In the genomic region with DNA sequence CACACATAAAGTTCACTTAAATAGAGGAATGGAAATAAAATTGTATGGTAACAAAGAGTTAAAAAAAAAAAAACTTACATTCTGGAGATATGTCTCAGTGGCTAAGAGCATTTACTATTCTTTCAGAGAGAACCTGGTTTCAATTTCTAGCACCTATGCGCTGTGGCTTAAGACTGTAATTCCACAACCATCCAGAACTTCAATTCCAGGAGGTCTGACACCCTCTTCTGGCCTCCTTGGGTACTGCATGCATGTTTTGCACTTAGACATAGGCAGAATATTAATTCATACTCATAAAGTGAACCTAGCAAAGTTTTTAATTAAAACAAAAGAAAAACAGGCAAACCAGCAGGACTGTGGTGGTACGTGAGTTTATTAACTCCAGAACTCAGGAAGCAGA, we compare ENCODE assay signal across 9 mouse cellular contexts. TPM values are rescaled to one million over a fixed set of nuclear protein-coding genes. Genes with fewer than 3 reads are reported as not detected.
DNase-seq lines count a peak whose midpoint lies in the region; ATAC-seq and TF ChIP-seq lines count a peak whose summit lies in the region.
"Had no signal": no experiment of that assay in that cellular context is flagged by ENCODE, and none has a peak within 500 bp of the region (broad histone marks: within the 10 kb centered on the region; RNA-seq: fewer than 3 reads in every experiment).

No protein-coding gene starts in this region.

- no peak for TF ChIP-seq POLR2A in lung, adult 2 months (IDR thresholded peaks at IDR 0.05; ENCODE audit: borderline replicate concordance, extremely low read depth, low read depth, low read length)

- no peak overlapping the region for H3K27ac ChIP-seq in heart, embryonic 12.5 days (ENCODE audit: poor library complexity, severe bottlenecking)
- H3K27ac ChIP-seq: embryonic facial prominence, embryonic 12.5 days had no signal

- 85% methylated on average over 2 of the region's 2 CpGs for WGBS in heart, embryonic 12.5 days
- WGBS in lung, adult 2 months: 79% methylated on average over 2 of the region's 2 CpGs

- H3K36me3 ChIP-seq in heart, embryonic 12.5 days: peaks cover 52% of the 10 kb centered on the region

- no peak for ATAC-seq in heart, embryonic 12.5 days (ENCODE audit: insufficient number of reproducible peaks, low FRiP score)
- ATAC-seq in inflammation-experienced regulatory T-cells, adult 6 months: peak; percentile 76

- no peaks in the 10 kb centered on the region for H3K9me3 ChIP-seq in heart, embryonic 12.5 days (replicated peaks)
- H3K9me3 ChIP-seq: embryonic facial prominence, embryonic 12.5 days had no signal

- no peak overlapping the region for H3K4me2 ChIP-seq in heart, embryonic 12.5 days
- H3K4me2 ChIP-seq: embryonic facial prominence, embryonic 12.5 days had no signal

- intact Hi-C loops in heart, postnatal 10 days (cut with DNase I): no loop called here

- H3K27me3 ChIP-seq in heart, embryonic 12.5 days (replicated peaks): no peaks in the 10 kb centered on the region
- H3K27me3 ChIP-seq: embryonic facial prominence, embryonic 12.5 days had no signal

- peak; percentile 50 for TF ChIP-seq CTCF in lung, adult 2 months (IDR thresholded peaks at IDR 0.05; ENCODE audit: insufficient read depth, low read length)

- no peak overlapping the region for H3K9ac ChIP-seq in heart, embryonic 12.5 days
- H3K9ac ChIP-seq: embryonic facial prominence, embryonic 12.5 days had no signal

- peak; percentile 50 to 75 for DNase-seq in heart, postnatal 10 days
- DNase-seq in A20 (ENCODE audit: low read depth, low spot score): peak; percentile 57
- peak; percentile 75 for DNase-seq in ZHBTc4 (ENCODE audit: low read depth, low spot score)
- peak; percentile 75 for DNase-seq in embryo, embryonic 10.5 days (ENCODE audit: low spot score)
- peak; percentile 43 for DNase-seq in lung, adult 2 months
- peak; percentile 20 to 68 for DNase-seq in spleen, postnatal 10 days (ENCODE audit: low spot score in 2 of 2)

- H3K4me1 ChIP-seq in heart, embryonic 12.5 days (replicated peaks): no peaks in the 10 kb centered on the region
- no peaks in the 10 kb centered on the region for H3K4me1 ChIP-seq in lung, adult 2 months (ENCODE audit: control insufficient read depth, insufficient read depth, low read length)
- H3K4me1 ChIP-seq: embryonic facial prominence, embryonic 12.5 days had no signal

- H3K4me3 ChIP-seq in heart, embryonic 12.5 days: no peak overlapping the region
- H3K4me3 ChIP-seq in lung, adult 2 months (replicated peaks; ENCODE audit: extremely low read depth, low read depth, low read length): no peak overlapping the region
- H3K4me3 ChIP-seq: embryonic facial prominence, embryonic 12.5 days had no signal

RNA-seq across cellular contexts. Expression of a gene that starts 34.0 kb away (rescaled TPM):
- total RNA-seq in heart, postnatal 10 days (2021): 100 to 1,000 TPM; 592 to 638 TPM
- 458 and 459 TPM in 2 replicates for polyA plus RNA-seq in heart, embryonic 12.5 days (2016; fragmentation: Nextera tagmentation; extraction: Ambion mirVana)
- 1,000 to 10,000 TPM; 1,929 to 2,891 (median 2,713) TPM for polyA plus RNA-seq in inflammation-experienced regulatory T-cells, adult 6 months (2017; shearing (Covaris generic))
- polyA plus RNA-seq in lung, adult 2 months (2012; rRNA removed): 405 and 533 TPM in 2 replicates

RNA-seq across cellular contexts. Expression of a gene that starts 51.0 kb away (rescaled TPM):
- 10 to 100 TPM; 14.1 to 23.5 TPM for total RNA-seq in heart, postnatal 10 days (2021)
- 36.0 and 40.9 TPM in 2 replicates for polyA plus RNA-seq in heart, embryonic 12.5 days (2016; fragmentation: Nextera tagmentation; extraction: Ambion mirVana)
- 1 to 10 TPM; 1.6 to 8.1 (median 6.5) TPM for polyA plus RNA-seq in inflammation-experienced regulatory T-cells, adult 6 months (2017; shearing (Covaris generic))
- polyA plus RNA-seq in lung, adult 2 months (2012; rRNA removed): 179 and 323 TPM in 2 replicates
